Mouse (Mus musculus) embryonic facial prominence, embryonic 10.5 days (tissue): ENCODE results near the gene Mapk1. TPM values are rescaled to one million over a fixed set of nuclear protein-coding genes. Genes with fewer than 3 reads are reported as not detected.

Source experiments
- DNase-seq: peaks from one replicate; pipeline ENCODE4 v3.0.0-alpha.2; 2017; ENCODE audit warnings: low spot score
- H3K27ac ChIP-seq: fragments of 300-500 bp; sonication (generic); replicated peaks from 2 replicates; pipeline ENCODE4 v1.5.1; 2016; ENCODE audit warnings: mild to moderate bottlenecking
- H3K27me3 ChIP-seq: fragments of 300-500 bp; sonication (generic); replicated peaks from 2 replicates; pipeline ENCODE4 v1.6.1; 2016; ENCODE audit warnings: low read depth, mild to moderate bottlenecking; ENCODE audit not compliant: poor library complexity, severe bottlenecking
- H3K36me3 ChIP-seq: fragments of 300-500 bp; sonication (generic); replicated peaks from 2 replicates; pipeline ENCODE4 v1.6.1; 2016; ENCODE audit warnings: mild to moderate bottlenecking, moderate library complexity
- H3K4me1 ChIP-seq: fragments of 300-500 bp; sonication (generic); 2 replicates; pipeline ENCODE4 v1.6.1; 2016
- H3K4me3 ChIP-seq: fragments of 300-500 bp; sonication (generic); 2 replicates; pipeline ENCODE4 v1.5.1; 2016; ENCODE audit warnings: mild to moderate bottlenecking, moderate library complexity
- H3K9me3 ChIP-seq: fragments of 300-500 bp; sonication (generic); 2 replicates; pipeline ENCODE4 v1.6.1; 2016; ENCODE audit warnings: mild to moderate bottlenecking
- WGBS: fragments of 180-500 bp; shearing (Covaris S2); methylation state at CpG from one replicate; pipeline ENCODE4 v1.1.7; 2016; 5-methylcytosine and 5-hydroxymethylcytosine counted together
- polyA plus RNA-seq: library from polyadenylated mRNA; unstranded; fragments of >200 nt; fragmentation: Nextera tagmentation; extraction: Ambion mirVana; gene quantifications from 2 replicates; pipeline ENCODE4 v1.2.1, GENCODE M21; 2016

The Mapk1 gene
- polyA plus RNA-seq, 1 experiment from 2014 or later, result 141 TPM

- Histone ChIP-seq H3K4me3 (no peak overlapping the region), H3K27ac (no peak overlapping the region), H3K4me1 (no peaks in the 10 kb centered on the region), H3K36me3 (peaks cover 91% of the 10 kb centered on the region), H3K9me3 (no peaks in the 10 kb centered on the region), H3K27me3 (no peaks in the 10 kb centered on the region)
- WGBS, result 89% methylated on average over 4 of the region's 4 CpGs
- DNase-seq, result no peak
Observed at GRCm38 (mm10) chr16:17029971-17030695, 47.0 kb downstream of the Mapk1 start.

GRCm38 (mm10) chr16:17033754-17034153 lies 50.6 kb downstream of the Mapk1 start:
- Histone ChIP-seq H3K27ac (no peak overlapping the region), H3K4me1 (no peaks in the 10 kb centered on the region), H3K27me3 (no peaks in the 10 kb centered on the region), H3K9me3 (no peaks in the 10 kb centered on the region), H3K36me3 (peaks cover 92% of the 10 kb centered on the region), H3K4me3 (no peak overlapping the region)
- 94% methylated on average over 2 of the region's 2 CpGs for WGBS
- DNase-seq, result no peak

- Histone ChIP-seq H3K4me1 (no peaks in the 10 kb centered on the region), H3K27ac (no peak overlapping the region), H3K27me3 (no peaks in the 10 kb centered on the region), H3K36me3 (peaks cover 100% of the 10 kb centered on the region), H3K4me3 (no peak overlapping the region), H3K9me3 (no peaks in the 10 kb centered on the region)
- 97% methylated on average over 3 of the region's 3 CpGs for WGBS
- DNase-seq, result no peak
Observed at GRCm38 (mm10) chr16:17040716-17041115, 57.5 kb downstream of the Mapk1 start.

- H3K4me1 ChIP-seq, result no peaks in the 10 kb centered on the region
- H3K36me3 ChIP-seq, result peaks cover 100% of the 10 kb centered on the region
- no peak overlapping the region for H3K4me3 ChIP-seq
- DNase-seq, result no peak
- no peak overlapping the region for H3K27ac ChIP-seq
- 95% methylated on average over 1 of the region's 1 CpGs for WGBS
- H3K27me3 ChIP-seq, result no peaks in the 10 kb centered on the region
- no peaks in the 10 kb centered on the region for H3K9me3 ChIP-seq
Observed at GRCm38 (mm10) chr16:17041417-17041816, 58.2 kb downstream of the Mapk1 start.

- Histone ChIP-seq H3K27me3 (no peaks in the 10 kb centered on the region), H3K9me3 (no peaks in the 10 kb centered on the region), H3K4me3 (no peak overlapping the region), H3K27ac (no peak overlapping the region), H3K36me3 (peaks cover 96% of the 10 kb centered on the region), H3K4me1 (no peaks in the 10 kb centered on the region)
- 93% methylated on average over 3 of the region's 3 CpGs for WGBS
- DNase-seq, result no peak
Observed at GRCm38 (mm10) chr16:17044320-17044719, 61.1 kb downstream of the Mapk1 start.

GRCm38 (mm10) chr16:17045287-17045686 lies 62.1 kb downstream of the Mapk1 start:
- H3K4me1 ChIP-seq, result no peaks in the 10 kb centered on the region
- DNase-seq, result no peak
- H3K27me3 ChIP-seq, result no peaks in the 10 kb centered on the region
- WGBS, result 79% methylated on average over 3 of the region's 3 CpGs
- peaks cover 96% of the 10 kb centered on the region for H3K36me3 ChIP-seq
- H3K27ac ChIP-seq, result no peak overlapping the region
- H3K9me3 ChIP-seq, result no peaks in the 10 kb centered on the region
- H3K4me3 ChIP-seq, result no peak overlapping the region

- Histone ChIP-seq H3K36me3 (peaks cover 53% of the 10 kb centered on the region), H3K4me1 (no peaks in the 10 kb centered on the region), H3K4me3 (no peak overlapping the region), H3K27me3 (no peaks in the 10 kb centered on the region), H3K9me3 (no peaks in the 10 kb centered on the region), H3K27ac (no peak overlapping the region)
- DNase-seq, result no peak
- WGBS, result 90% methylated on average over 1 of the region's 1 CpGs
Observed at GRCm38 (mm10) chr16:17049886-17050285, 66.7 kb downstream of the Mapk1 start.

GRCm38 (mm10) chr16:17052087-17052486 lies 68.9 kb downstream of the Mapk1 start:
- Histone ChIP-seq H3K4me3 (no peak overlapping the region), H3K36me3 (peaks cover 31% of the 10 kb centered on the region), H3K9me3 (no peaks in the 10 kb centered on the region), H3K27ac (no peak overlapping the region), H3K27me3 (no peaks in the 10 kb centered on the region), H3K4me1 (no peaks in the 10 kb centered on the region)
- no peak for DNase-seq
- WGBS, result 82% methylated on average over 7 of the region's 7 CpGs

GRCm38 (mm10) chr16:17053903-17054302 lies 70.7 kb downstream of the Mapk1 start:
- Histone ChIP-seq H3K36me3 (peaks cover 14% of the 10 kb centered on the region), H3K4me1 (peaks cover 4% of the 10 kb centered on the region; the same call in 1 of the 2 replicates), H3K9me3 (no peaks in the 10 kb centered on the region), H3K4me3 (no peak overlapping the region), H3K27ac (no peak overlapping the region), H3K27me3 (no peaks in the 10 kb centered on the region)
- 87% methylated on average over 3 of the region's 3 CpGs for WGBS
- DNase-seq, result no peak

GRCm38 (mm10) chr16:17055584-17055983 lies 72.4 kb downstream of the Mapk1 start:
- Histone ChIP-seq H3K27ac (no peak overlapping the region), H3K9me3 (no peaks in the 10 kb centered on the region), H3K4me1 (peaks cover 4% of the 10 kb centered on the region; the same call in 1 of the 2 replicates), H3K4me3 (no peak overlapping the region), H3K36me3 (no peaks in the 10 kb centered on the region), H3K27me3 (no peaks in the 10 kb centered on the region)
- DNase-seq, result no peak
- 78% methylated on average over 3 of the region's 3 CpGs for WGBS

GRCm38 (mm10) chr16:17062338-17062737 lies 79.2 kb downstream of the Mapk1 start:
- H3K36me3 ChIP-seq, result no peaks in the 10 kb centered on the region
- H3K27ac ChIP-seq, result no peak overlapping the region
- H3K27me3 ChIP-seq, result peaks cover 5% of the 10 kb centered on the region; the same call in 1 of the 2 replicates
- DNase-seq, result no peak
- H3K9me3 ChIP-seq, result no peaks in the 10 kb centered on the region
- peaks cover 4% of the 10 kb centered on the region; the same call in 1 of the 2 replicates for H3K4me1 ChIP-seq
- WGBS, result 71% methylated on average over 1 of the region's 1 CpGs
- no peak overlapping the region for H3K4me3 ChIP-seq

- WGBS, result 93% methylated on average over 2 of the region's 2 CpGs
- peaks cover 10% of the 10 kb centered on the region for H3K36me3 ChIP-seq
- no peak overlapping the region for H3K27ac ChIP-seq
Observed at GRCm38 (mm10) chr16:17067552-17067951, 84.4 kb downstream of the Mapk1 start.

More at GRCm38 (mm10) chr16:17067552-17067951, 84.4 kb downstream of the Mapk1 start:
- DNase-seq, result no peak
- Histone ChIP-seq H3K4me1 (peaks cover 9% of the 10 kb centered on the region), H3K9me3 (no peaks in the 10 kb centered on the region), H3K4me3 (no peak overlapping the region), H3K27me3 (peaks cover 5% of the 10 kb centered on the region; the same call in 1 of the 2 replicates)
